Mouse (Mus musculus) megakaryocyte, adult 5-6 weeks (primary cell): ENCODE measurements around the gene Tox3. TPM values are rescaled to one million over a fixed set of nuclear protein-coding genes. Genes with fewer than 3 reads are reported as not detected.

Source experiments
- ATAC-seq: 2 replicates; pipeline ENCODE4 v1.8.0; 2016; ENCODE audit warnings: mild to moderate bottlenecking, inconsistent platforms; ENCODE audit not compliant: poor library complexity, severe bottlenecking
- total RNA-seq, 2 experiments: library from RNA; stranded (forward) in 1 of 2; stranded (reverse) in 1 of 2; fragments of 153-499, 151-499 nt in 1 of 2; fragments of 221-1000, 200-1000 nt in 1 of 2; gene quantifications; 2 replicates each; pipeline versions ENCODE4 v1.2.3 to v1.2.4; 2015 to 2017

Gene Tox3
- total RNA-seq (2015) (0.80 and 1.4 TPM in 2 replicates), total RNA-seq (2017) (0.07 and 0.73 TPM in 2 replicates)

- ATAC-seq: peak; percentile 51
These were observed at the start of gene Tox3 for GRCm38 (mm10) chr8:90348178-90348925. Gene Tox3 (minus strand): TSS chr8:90348343.

- no peak for ATAC-seq
These were observed 44.5 kb upstream of the Tox3 start for GRCm38 (mm10) chr8:90392643-90393042.

GRCm38 (mm10) chr8:90391483-90392074 is 43.4 kb upstream of the Tox3 start:
- peak; percentile 89 for ATAC-seq

- ATAC-seq: peak; percentile 15
These were observed 42.7 kb upstream of the Tox3 start for GRCm38 (mm10) chr8:90390827-90391226.

- ATAC-seq: peak; percentile 81
These were observed 30.9 kb upstream of the Tox3 start for GRCm38 (mm10) chr8:90379064-90379463.

- ATAC-seq: peak; percentile 90
These were observed 29.9 kb upstream of the Tox3 start for GRCm38 (mm10) chr8:90378036-90378435.

GRCm38 (mm10) chr8:90371611-90372222 is 23.6 kb upstream of the Tox3 start:
- no peak for ATAC-seq

- no peak for ATAC-seq
These were observed 21.7 kb upstream of the Tox3 start for GRCm38 (mm10) chr8:90369876-90370275.

- peak; percentile 76 for ATAC-seq
These were observed 8.6 kb upstream of the Tox3 start for GRCm38 (mm10) chr8:90356729-90357128.

GRCm38 (mm10) chr8:90354782-90355181 is 6.6 kb upstream of the Tox3 start:
- no peak for ATAC-seq

- ATAC-seq: no peak
These were observed 5.9 kb upstream of the Tox3 start for GRCm38 (mm10) chr8:90353960-90354540.

- ATAC-seq: no peak
These were observed 5.4 kb upstream of the Tox3 start for GRCm38 (mm10) chr8:90353499-90353898.

- ATAC-seq: no peak
These were observed 4.8 kb upstream of the Tox3 start for GRCm38 (mm10) chr8:90352991-90353390.

GRCm38 (mm10) chr8:90349709-90350562 is 1.8 kb upstream of the Tox3 start:
- ATAC-seq: peak; percentile 62

- ATAC-seq: no peak
These were observed 962 bp upstream of the Tox3 start for GRCm38 (mm10) chr8:90348926-90349683.

GRCm38 (mm10) chr8:90347581-90348177 is 464 bp downstream of the Tox3 start:
- ATAC-seq: peak; percentile 47

- ATAC-seq: no peak
These were observed 1.1 kb downstream of the Tox3 start for GRCm38 (mm10) chr8:90346880-90347535.

- ATAC-seq: no peak
These were observed 1.8 kb downstream of the Tox3 start for GRCm38 (mm10) chr8:90346138-90346879.
